Mouse (Mus musculus) heart, postnatal 0 days (tissue): ENCODE measurements at regions not wholly inside any gene's neighbourhood (a gene's known extent, or its start where the extent isn't known, plus 50 kb on each side); places are given as distances from the start of the nearest gene placed in this dataset.

Source experiments
- ATAC-seq: fragments of 200-750 bp; cut with Nextera tagmentation; 2 replicates; pipeline ENCODE4 v1.8.0; 2017; ENCODE audit warnings: low read depth, moderate number of reproducible peaks, moderate library complexity; ENCODE audit not compliant: insufficient read depth
- DNase-seq: peaks from one replicate; pipeline ENCODE4 v3.0.0-alpha.2; 2016; ENCODE audit warnings: low spot score
- H3K27ac ChIP-seq: fragments of 300-500 bp; sonication (generic); 2 replicates; pipeline ENCODE4 v1.5.1; 2014; ENCODE audit warnings: low read depth, mild to moderate bottlenecking
- H3K27me3 ChIP-seq: fragments of 300-500 bp; sonication (generic); 2 replicates; pipeline ENCODE4 v1.6.1; 2014; ENCODE audit warnings: low read length, mixed read lengths; ENCODE audit not compliant: control insufficient read depth, insufficient read depth
- H3K36me3 ChIP-seq: fragments of 300-500 bp; sonication (generic); replicated peaks from 2 replicates; pipeline ENCODE4 v1.6.1; 2014; ENCODE audit warnings: low read length, mixed read lengths; ENCODE audit not compliant: control insufficient read depth, insufficient read depth
- H3K4me1 ChIP-seq: fragments of 300-500 bp; sonication (generic); 2 replicates; pipeline ENCODE4 v1.6.1; 2014; ENCODE audit warnings: antibody characterized with exemption; ENCODE audit not compliant: control insufficient read depth, insufficient read depth
- H3K4me2 ChIP-seq: fragments of 300-500 bp; sonication (generic); 2 replicates; pipeline ENCODE4 v1.6.1; 2014; ENCODE audit warnings: low read depth, mild to moderate bottlenecking, low read length, moderate library complexity
- H3K4me3 ChIP-seq: fragments of 300-500 bp; sonication (generic); 2 replicates; pipeline ENCODE4 v1.5.1; 2014; ENCODE audit warnings: low read depth, low read length
- H3K9ac ChIP-seq: fragments of 300-500 bp; sonication (generic); replicated peaks from 2 replicates; pipeline ENCODE4 v1.6.1; 2014; ENCODE audit warnings: low read depth, low read length, mixed read lengths
- H3K9me3 ChIP-seq: fragments of 300-500 bp; sonication (generic); replicated peaks from 2 replicates; pipeline ENCODE4 v1.6.1; 2016; ENCODE audit warnings: low read length; ENCODE audit not compliant: control insufficient read depth
- CTCF ChIP-seq: IDR thresholded peaks from 2 replicates; pipeline ENCODE4 v1.5.1; 2016; ENCODE audit warnings: antibody characterized with exemption, control low read depth, low read depth
- EP300 ChIP-seq: IDR thresholded peaks from 2 replicates; pipeline ENCODE4 v1.6.1; 2016; ENCODE audit warnings: antibody characterized with exemption, low read depth
- WGBS: fragments of 180-500 bp; shearing (Covaris S2); extraction: QIAGEN DNeasy Blood & Tissue Kit; methylation state at CpG from one replicate; pipeline ENCODE4 v1.1.7; 2014; 5-methylcytosine and 5-hydroxymethylcytosine counted together

DNA sequence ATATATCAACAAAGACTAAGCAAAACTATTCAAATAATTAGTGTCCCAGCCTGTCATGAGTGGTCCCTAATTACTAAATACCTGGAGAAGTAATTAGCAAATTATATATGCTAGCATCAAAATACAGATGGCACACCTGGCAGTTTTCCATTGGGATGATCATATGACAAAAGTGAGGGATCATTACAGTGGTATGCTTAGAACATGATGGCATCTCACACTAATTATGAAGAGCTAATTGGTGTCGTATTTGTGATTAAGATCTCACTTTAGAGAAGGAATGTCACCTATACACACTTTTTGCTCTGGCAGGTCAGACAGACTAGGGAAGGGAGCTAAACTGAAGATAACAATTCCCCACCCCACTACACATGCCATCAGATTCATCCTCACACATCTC, 425.1 kb downstream of the Slc22a22 start:
- H3K27ac ChIP-seq, result no peak overlapping the region
- TF ChIP-seq EP300, result no peak
- TF ChIP-seq CTCF, result no peak
- H3K4me3 ChIP-seq, result no peak overlapping the region
- no peaks in the 10 kb centered on the region for H3K27me3 ChIP-seq
- H3K9me3 ChIP-seq, result no peaks in the 10 kb centered on the region
- H3K36me3 ChIP-seq, result no peaks in the 10 kb centered on the region
- DNase-seq, result no peak
- H3K9ac ChIP-seq, result no peak overlapping the region
- 51% methylated on average over 1 of the region's 1 CpGs for WGBS
- ATAC-seq, result no peak
- no peak overlapping the region for H3K4me2 ChIP-seq
- no peaks in the 10 kb centered on the region for H3K4me1 ChIP-seq

DNA sequence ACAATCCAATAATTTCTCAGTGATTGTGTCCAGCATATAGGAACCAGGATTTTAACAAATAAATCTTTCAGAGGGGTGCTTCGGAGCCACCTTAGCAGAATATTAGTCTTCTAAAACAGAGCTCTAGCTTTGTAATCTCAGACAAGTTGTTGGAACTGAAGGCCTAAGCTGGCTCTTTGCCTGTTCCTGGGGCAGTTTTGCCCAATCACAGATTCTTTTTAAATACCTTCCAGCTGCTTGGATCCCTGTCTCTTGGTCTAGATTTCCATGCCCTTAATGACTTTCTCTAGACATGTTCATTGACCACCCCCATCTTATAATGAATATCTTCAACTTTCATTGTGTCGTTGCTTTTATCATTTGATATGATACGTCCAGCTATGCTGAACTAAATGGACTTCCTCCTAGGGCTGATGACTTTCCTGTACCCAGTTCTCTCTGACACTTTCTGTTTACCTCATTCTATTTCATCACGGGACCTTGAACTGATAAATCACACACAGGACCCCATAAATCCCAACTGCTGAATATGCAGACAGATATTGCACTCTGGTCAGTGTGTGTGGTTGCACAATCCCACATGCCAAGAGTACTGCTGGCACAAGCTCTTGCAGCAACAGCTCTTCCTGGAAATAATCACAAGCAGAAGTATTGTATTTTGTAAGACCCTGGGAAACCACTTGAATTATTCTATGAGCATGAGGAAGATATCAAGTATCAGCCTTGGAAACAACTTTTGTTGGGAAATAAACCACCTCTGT, 440.4 kb downstream of the Slc22a22 start:
- Histone ChIP-seq H3K4me3 (no peak overlapping the region), H3K4me1 (no peaks in the 10 kb centered on the region), H3K36me3 (no peaks in the 10 kb centered on the region), H3K4me2 (no peak overlapping the region), H3K9me3 (no peaks in the 10 kb centered on the region), H3K27ac (no peak overlapping the region), H3K27me3 (no peaks in the 10 kb centered on the region), H3K9ac (no peak overlapping the region)
- WGBS, result 63% methylated on average over 4 of the region's 4 CpGs
- DNase-seq (no peak), ATAC-seq (no peak)
- TF ChIP-seq EP300 (no peak), CTCF (no peak)

DNA sequence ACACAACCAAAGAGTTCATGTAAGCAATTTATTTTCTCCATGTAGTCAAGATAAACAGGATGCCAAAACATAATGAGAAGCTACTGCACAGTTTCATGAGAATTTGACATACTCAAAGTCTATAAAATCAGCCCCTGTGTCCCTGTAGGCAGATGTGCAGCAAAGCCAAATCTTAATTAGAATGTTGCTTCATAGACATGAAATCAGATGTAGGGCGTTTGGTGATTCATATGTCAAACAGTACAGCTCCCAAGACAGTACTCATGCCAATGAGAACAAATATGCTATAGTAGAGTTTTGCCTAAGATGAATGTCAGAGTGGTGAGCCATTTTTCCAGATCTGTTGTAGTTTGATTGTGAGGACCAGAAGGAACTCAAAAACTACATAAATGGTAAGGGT, 444.4 kb downstream of the Slc22a22 start:
- Histone ChIP-seq H3K27ac (no peak overlapping the region), H3K36me3 (no peaks in the 10 kb centered on the region), H3K9ac (no peak overlapping the region), H3K9me3 (no peaks in the 10 kb centered on the region), H3K4me3 (no peak overlapping the region), H3K4me1 (no peaks in the 10 kb centered on the region), H3K4me2 (no peak overlapping the region), H3K27me3 (no peaks in the 10 kb centered on the region)
- DNase-seq (no peak), ATAC-seq (no peak)
- no peak for TF ChIP-seq CTCF
- TF ChIP-seq EP300, result no peak
- WGBS, result 46% methylated on average over 1 of the region's 1 CpGs
